Mouse (Mus musculus): ENCODE data around the gene Txlnb. TPM values are rescaled to one million over a fixed set of nuclear protein-coding genes. Genes with fewer than 3 reads are reported as not detected.
A peak's percentile ranks its signal among the peaks of the same experiment; 100 is the strongest.
"Not testable (repeated sequence)": the region's sequence is repeated elsewhere in the genome, so short reads cannot be mapped to it uniquely, and the experiment has no call there.

The Txlnb gene
- polyA plus RNA-seq, 1 experiment from 2014 or later, result 1.5 TPM

- Histone ChIP-seq H3K9me3 (replicated peaks) (no peaks in the 10 kb centered on the region), H3K4me3 (replicated peaks) (no peak overlapping the region), H3K9ac (replicated peaks) (no peak overlapping the region), H3K4me2 (no peak overlapping the region), H3K36me3 (no peaks in the 10 kb centered on the region), H3K4me1 (no peaks in the 10 kb centered on the region), H3K27ac (replicated peaks) (no peak overlapping the region), H3K27me3 (replicated peaks) (no peaks in the 10 kb centered on the region)
- 88% methylated on average over 1 of the region's 1 CpGs for WGBS
- ATAC-seq (ENCODE audit: low FRiP score), result no peak
These were observed 8.1 kb upstream of the Txlnb start for GRCm38 (mm10) chr10:17787938-17788337.

- H3K36me3 ChIP-seq, result no peaks in the 10 kb centered on the region
- H3K27me3 ChIP-seq (replicated peaks), result no peaks in the 10 kb centered on the region
- WGBS, result 91% methylated on average over 4 of the region's 4 CpGs
These were observed 7.7 kb upstream of the Txlnb start for GRCm38 (mm10) chr10:17788347-17788746.

DNA sequence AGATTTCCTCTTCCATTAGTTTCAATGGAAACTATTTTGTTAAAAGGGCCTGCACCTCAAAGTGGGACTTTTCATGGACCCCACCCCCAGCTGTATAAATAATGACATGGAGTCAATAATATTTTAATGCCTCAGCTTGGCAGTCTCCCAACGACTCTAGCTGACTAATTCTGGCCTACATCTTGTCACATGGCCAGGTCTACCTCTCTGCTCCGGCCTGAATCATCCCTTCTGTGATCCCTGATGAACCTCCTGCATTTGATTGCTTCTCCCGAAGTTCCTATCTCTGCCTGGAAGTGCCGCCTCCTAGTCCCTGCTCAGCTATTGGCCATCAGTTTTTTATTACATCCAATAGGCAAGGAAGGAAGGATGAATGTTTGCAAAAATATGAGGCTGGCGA lies 2.1 kb upstream of the Txlnb start:
- H3K9ac ChIP-seq (replicated peaks), result no peak overlapping the region
- H3K4me3 ChIP-seq (replicated peaks), result no peak overlapping the region
- H3K27ac ChIP-seq (replicated peaks), result no peak overlapping the region
- peaks cover 15% of the 10 kb centered on the region for H3K4me1 ChIP-seq
- no peak for ATAC-seq (ENCODE audit: low FRiP score)
- no peaks in the 10 kb centered on the region for H3K9me3 ChIP-seq (replicated peaks)
- no peaks in the 10 kb centered on the region for H3K36me3 ChIP-seq
- WGBS, result 79% methylated on average over 5 of the region's 5 CpGs
- H3K27me3 ChIP-seq (replicated peaks), result no peaks in the 10 kb centered on the region
- no peak overlapping the region for H3K4me2 ChIP-seq

More at GRCm38 (mm10) chr10:17788347-17788746, 7.7 kb upstream of the Txlnb start:
- no peak overlapping the region for H3K4me3 ChIP-seq (replicated peaks)
- no peaks in the 10 kb centered on the region for H3K4me1 ChIP-seq
- no peaks in the 10 kb centered on the region for H3K9me3 ChIP-seq (replicated peaks)
- no peak overlapping the region for H3K27ac ChIP-seq (replicated peaks)
- no peak overlapping the region for H3K4me2 ChIP-seq
- no peak for ATAC-seq (ENCODE audit: low FRiP score)
- H3K9ac ChIP-seq (replicated peaks), result no peak overlapping the region

GRCm38 (mm10) chr10:17794443-17794842 lies 1.6 kb upstream of the Txlnb start:
- H3K27me3 ChIP-seq (replicated peaks), result no peaks in the 10 kb centered on the region
- H3K4me2 ChIP-seq, result no peak overlapping the region
- 90% methylated on average over 5 of the region's 5 CpGs for whole genome bisulfite sequencing
- H3K4me1 ChIP-seq, result peaks cover 15% of the 10 kb centered on the region
- ATAC-seq (ENCODE audit: low FRiP score), result no peak
- H3K9me3 ChIP-seq (replicated peaks), result no peaks in the 10 kb centered on the region
- H3K27ac ChIP-seq (replicated peaks), result no peak overlapping the region
- no peaks in the 10 kb centered on the region for H3K36me3 ChIP-seq
- no peak overlapping the region for H3K4me3 ChIP-seq (replicated peaks)
- no peak overlapping the region for H3K9ac ChIP-seq (replicated peaks)

GRCm38 (mm10) chr10:17795227-17795626 lies 799 bp upstream of the Txlnb start:
- Histone ChIP-seq H3K27ac (replicated peaks) (peak overlapping the region; percentile 72; the same call in 1 of the 2 replicates), H3K36me3 (no peaks in the 10 kb centered on the region), H3K4me1 (peaks cover 15% of the 10 kb centered on the region), H3K9me3 (replicated peaks) (no peaks in the 10 kb centered on the region), H3K4me3 (replicated peaks) (no peak overlapping the region), H3K9ac (replicated peaks) (no peak overlapping the region), H3K4me2 (no peak overlapping the region; the same call in 1 of the 2 replicates), H3K27me3 (replicated peaks) (no peaks in the 10 kb centered on the region)
- ATAC-seq (ENCODE audit: low FRiP score), result no peak
- WGBS, result 89% methylated on average over 4 of the region's 4 CpGs

DNA sequence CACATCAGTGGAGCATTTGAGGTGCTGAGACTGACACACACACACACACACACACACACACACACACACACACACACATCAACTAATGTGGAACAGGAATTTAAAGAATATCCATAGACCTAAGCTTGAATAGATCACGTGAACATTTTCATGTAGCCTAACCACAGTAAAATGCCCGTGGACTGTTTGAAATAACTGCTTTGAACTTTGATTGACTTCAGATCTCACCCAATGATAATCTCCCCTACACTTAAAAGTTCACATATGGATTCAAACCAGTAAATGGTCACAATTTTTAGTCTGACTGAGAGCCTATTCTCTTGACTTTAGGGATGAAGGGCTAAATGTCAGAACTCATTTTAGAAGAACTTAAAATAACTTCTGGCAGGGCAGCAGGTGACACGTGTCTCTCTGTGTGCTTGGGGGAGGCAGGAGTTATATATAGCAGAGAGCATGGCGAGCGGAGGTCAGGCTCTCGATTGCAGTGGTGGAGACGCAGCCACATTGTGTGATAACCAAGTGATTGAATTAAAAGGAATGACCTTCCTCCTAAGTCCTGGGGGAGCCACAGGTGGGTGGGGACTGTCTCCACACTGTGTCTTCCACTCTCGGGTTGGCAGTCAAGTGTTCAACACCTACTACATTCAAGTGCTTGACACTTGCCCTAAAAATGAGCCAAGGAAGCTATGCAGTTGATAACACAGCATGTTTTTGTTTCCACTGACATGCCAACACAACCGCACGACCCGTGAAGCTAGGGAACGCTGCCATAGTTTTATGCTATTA lies 1.0 kb downstream of the Txlnb start:
- Histone ChIP-seq H3K4me3 (replicated peaks) (no peak overlapping the region), H3K9ac (replicated peaks) (no peak overlapping the region), H3K4me1 (peaks cover 15% of the 10 kb centered on the region), H3K9me3 (replicated peaks) (no peaks in the 10 kb centered on the region), H3K4me2 (peak overlapping the region; percentile 57; the same call in 1 of the 2 replicates), H3K27me3 (replicated peaks) (no peaks in the 10 kb centered on the region), H3K27ac (replicated peaks) (no peak overlapping the region), H3K36me3 (no peaks in the 10 kb centered on the region)
- ATAC-seq (ENCODE audit: low FRiP score), result no peak
- WGBS, result 56% methylated on average over 12 of the region's 12 CpGs

GRCm38 (mm10) chr10:17797681-17798080 lies 1.7 kb downstream of the Txlnb start:
- no peaks in the 10 kb centered on the region for H3K36me3 ChIP-seq
- H3K27me3 ChIP-seq (replicated peaks), result no peaks in the 10 kb centered on the region
- H3K4me2 ChIP-seq, result no peak overlapping the region
- ATAC-seq (ENCODE audit: low FRiP score), result no peak
- no peak overlapping the region for H3K27ac ChIP-seq (replicated peaks)
- WGBS, result 89% methylated on average over 3 of the region's 3 CpGs
- no peak overlapping the region for H3K4me3 ChIP-seq (replicated peaks)
- H3K4me1 ChIP-seq, result peaks cover 15% of the 10 kb centered on the region
- H3K9me3 ChIP-seq (replicated peaks), result no peaks in the 10 kb centered on the region
- no peak overlapping the region for H3K9ac ChIP-seq (replicated peaks)

DNA sequence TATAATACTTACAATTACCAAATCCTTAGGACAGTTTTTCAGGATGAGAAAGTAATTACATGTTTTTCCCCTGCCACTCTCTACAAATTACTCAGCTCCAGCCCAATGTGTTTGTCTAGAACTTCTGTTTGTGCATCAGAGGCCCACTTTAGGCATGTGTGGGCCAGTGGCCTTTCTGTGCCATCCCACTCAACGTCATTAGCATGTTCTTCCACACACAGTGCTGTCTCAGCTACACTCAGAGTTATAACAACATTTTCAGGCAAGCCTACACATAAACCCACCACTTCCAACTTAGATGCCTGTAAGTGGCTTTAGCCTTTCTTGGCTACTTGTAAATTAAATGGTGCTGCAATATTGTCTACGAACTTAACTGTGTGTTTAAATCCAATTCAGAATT lies 5.8 kb downstream of the Txlnb start:
- Histone ChIP-seq H3K4me2 (no peak overlapping the region), H3K9me3 (replicated peaks) (no peaks in the 10 kb centered on the region), H3K36me3 (no peaks in the 10 kb centered on the region), H3K4me1 (no peaks in the 10 kb centered on the region), H3K27me3 (replicated peaks) (no peaks in the 10 kb centered on the region), H3K27ac (replicated peaks) (no peak overlapping the region), H3K4me3 (replicated peaks) (no peak overlapping the region), H3K9ac (replicated peaks) (no peak overlapping the region)
- ATAC-seq (ENCODE audit: low FRiP score), result no peak
- 86% methylated on average over 2 of the region's 2 CpGs for WGBS

- H3K4me1 ChIP-seq, result no peaks in the 10 kb centered on the region
- H3K4me2 ChIP-seq, result no peak overlapping the region
- H3K4me3 ChIP-seq (replicated peaks), result no peak overlapping the region
- no peaks in the 10 kb centered on the region for H3K27me3 ChIP-seq (replicated peaks)
- H3K36me3 ChIP-seq, result no peaks in the 10 kb centered on the region
- no peak for ATAC-seq (ENCODE audit: low FRiP score)
- H3K9ac ChIP-seq (replicated peaks), result no peak overlapping the region
- WGBS, result 83% methylated on average over 1 of the region's 1 CpGs
- no peaks in the 10 kb centered on the region for H3K9me3 ChIP-seq (replicated peaks)
- no peak overlapping the region for H3K27ac ChIP-seq (replicated peaks)
These were observed 12.5 kb downstream of the Txlnb start for GRCm38 (mm10) chr10:17808526-17808925.

- Histone ChIP-seq H3K4me2 (no peak overlapping the region), H3K4me1 (no peaks in the 10 kb centered on the region), H3K4me3 (replicated peaks) (no peak overlapping the region), H3K9me3 (replicated peaks) (0 out of 2 replicates have a peak, but pooled peaks cover 5% of the 10 kb centered on the region), H3K27me3 (replicated peaks) (no peaks in the 10 kb centered on the region), H3K27ac (replicated peaks) (no peak overlapping the region), H3K9ac (replicated peaks) (no peak overlapping the region), H3K36me3 (0 out of 2 replicates have a peak, but pooled peaks cover 4% of the 10 kb centered on the region)
- ATAC-seq (ENCODE audit: low FRiP score), result no peak
- WGBS, result 83% methylated on average over 11 of the region's 11 CpGs
These were observed 19.0 kb downstream of the Txlnb start for GRCm38 (mm10) chr10:17815052-17815451.

DNA sequence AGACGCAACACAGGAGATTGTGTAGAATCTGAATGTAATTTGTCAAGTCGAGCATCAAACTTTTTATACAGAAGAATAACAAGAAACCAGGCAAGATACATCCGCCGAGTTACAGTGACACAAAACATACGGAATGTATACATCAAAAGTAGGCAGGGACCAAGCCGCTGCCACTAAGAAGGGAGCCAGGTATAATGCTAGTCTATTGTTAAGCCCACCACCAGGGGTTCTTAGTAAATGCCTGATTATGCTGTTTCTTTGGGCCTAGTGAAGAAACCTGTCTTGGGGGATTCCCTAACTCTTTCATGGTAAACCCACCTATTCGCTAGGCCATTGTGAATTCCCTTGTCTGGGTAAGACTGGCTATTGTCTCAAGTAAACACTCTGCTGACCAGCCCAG lies 24.4 kb downstream of the Txlnb start:
- H3K4me3 ChIP-seq (replicated peaks); H3K36me3 ChIP-seq; H3K4me2 ChIP-seq; ATAC-seq (ENCODE audit: low FRiP score); H3K27me3 ChIP-seq (replicated peaks); H3K27ac ChIP-seq (replicated peaks); H3K9ac ChIP-seq (replicated peaks); H3K9me3 ChIP-seq (replicated peaks); H3K4me1 ChIP-seq: not testable (repeated sequence)
- WGBS, result 95% methylated on average over 7 of the region's 7 CpGs

GRCm38 (mm10) chr10:17827391-17827790 lies 31.4 kb downstream of the Txlnb start:
- 2% methylated on average over 12 of the region's 12 CpGs for WGBS
- peak overlapping the region; percentile 25 for H3K4me3 ChIP-seq (replicated peaks)
- H3K27ac ChIP-seq (replicated peaks), result no peak overlapping the region

More at GRCm38 (mm10) chr10:17827391-17827790, 31.4 kb downstream of the Txlnb start:
- no peaks in the 10 kb centered on the region for H3K27me3 ChIP-seq (replicated peaks)
- H3K4me1 ChIP-seq, result peaks cover 10% of the 10 kb centered on the region
- peak overlapping the region; percentile 55 for H3K4me2 ChIP-seq
- no peaks in the 10 kb centered on the region for H3K36me3 ChIP-seq
- no peak overlapping the region; the same call in 1 of the 2 replicates for H3K9ac ChIP-seq (replicated peaks)
- ATAC-seq (ENCODE audit: low FRiP score), result no peak
- no peaks in the 10 kb centered on the region for H3K9me3 ChIP-seq (replicated peaks)
